Mouse (Mus musculus): ENCODE measurements at regions not wholly inside any gene's neighbourhood (a gene's known extent, or its start where the extent isn't known, plus 50 kb on each side); places are given as distances from the start of the nearest gene placed in this dataset.

- no peak overlapping the region for H3K4me3 ChIP-seq (ENCODE audit: low read depth, low read length)
- WGBS = 82% methylated on average over 5 of the region's 5 CpGs
- H3K4me1 ChIP-seq (ENCODE audit: control insufficient read depth, insufficient read depth, low read length) = no peaks in the 10 kb centered on the region
- no peaks in the 10 kb centered on the region for H3K27me3 ChIP-seq (replicated peaks; ENCODE audit: control insufficient read depth, insufficient read depth, low read length)
- H3K4me2 ChIP-seq (ENCODE audit: low read length) = no peak overlapping the region
- H3K9ac ChIP-seq (ENCODE audit: low read length) = no peak overlapping the region
- H3K27ac ChIP-seq (ENCODE audit: low read depth, low read length) = no peak overlapping the region
- no peak for ATAC-seq
- no peaks in the 10 kb centered on the region for H3K36me3 ChIP-seq (ENCODE audit: control insufficient read depth, insufficient read depth, low read length)
- no peak for DNase-seq (ENCODE audit: low spot score)
- H3K9me3 ChIP-seq (replicated peaks; ENCODE audit: control insufficient read depth, low read length) = no peaks in the 10 kb centered on the region
Measured at GRCm38 (mm10) chr16:95860111-95860510, 130.6 kb downstream of the Psmg1 start.

GRCm38 (mm10) chr16:95857403-95857802 is 133.4 kb downstream of the Psmg1 start:
- no peak overlapping the region for H3K4me3 ChIP-seq (ENCODE audit: low read depth, low read length)
- DNase-seq (ENCODE audit: low spot score) (no peak), ATAC-seq (no peak)
- H3K36me3 ChIP-seq (ENCODE audit: control insufficient read depth, insufficient read depth, low read length) = no peaks in the 10 kb centered on the region
- H3K9ac ChIP-seq (ENCODE audit: low read length) = no peak overlapping the region
- H3K27me3 ChIP-seq (replicated peaks; ENCODE audit: control insufficient read depth, insufficient read depth, low read length) = no peaks in the 10 kb centered on the region
- no peak overlapping the region for H3K4me2 ChIP-seq (ENCODE audit: low read length)
- no peaks in the 10 kb centered on the region for H3K9me3 ChIP-seq (replicated peaks; ENCODE audit: control insufficient read depth, low read length)
- no peaks in the 10 kb centered on the region for H3K4me1 ChIP-seq (ENCODE audit: control insufficient read depth, insufficient read depth, low read length)
- no peak overlapping the region for H3K27ac ChIP-seq (ENCODE audit: low read depth, low read length)
- 80% methylated on average over 3 of the region's 3 CpGs for WGBS

DNA sequence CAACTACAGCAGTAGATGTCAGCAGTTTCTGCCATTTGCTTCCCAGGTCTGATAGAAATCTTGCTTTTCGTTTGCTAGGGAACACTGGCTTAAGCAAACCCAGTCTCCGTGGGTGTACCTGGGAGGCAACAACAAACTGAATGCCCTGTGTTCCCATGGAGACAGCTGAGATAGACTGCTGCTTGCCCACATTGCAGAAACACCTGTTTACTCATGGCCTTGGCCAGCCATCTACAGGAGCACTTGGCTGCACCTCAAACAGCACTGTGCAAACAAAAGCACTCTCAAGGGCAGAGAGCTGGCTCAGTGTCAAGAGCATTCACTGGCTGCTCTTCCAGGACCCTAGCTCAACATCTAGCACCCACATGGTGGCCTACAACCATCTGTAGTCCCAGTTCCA is 135.5 kb downstream of the Psmg1 start:
- no peak for ATAC-seq
- H3K9me3 ChIP-seq (replicated peaks; ENCODE audit: control insufficient read depth, low read length) = no peaks in the 10 kb centered on the region
- H3K27ac ChIP-seq (ENCODE audit: low read depth, low read length) = no peak overlapping the region
- H3K4me1 ChIP-seq (ENCODE audit: control insufficient read depth, insufficient read depth, low read length) = no peaks in the 10 kb centered on the region
- DNase-seq (ENCODE audit: low spot score) = no peak
- H3K4me2 ChIP-seq (ENCODE audit: low read length) = no peak overlapping the region
- 60% methylated on average over 2 of the region's 2 CpGs for WGBS
- H3K27me3 ChIP-seq (replicated peaks; ENCODE audit: control insufficient read depth, insufficient read depth, low read length) = no peaks in the 10 kb centered on the region
- H3K4me3 ChIP-seq (ENCODE audit: low read depth, low read length) = no peak overlapping the region
- H3K36me3 ChIP-seq (ENCODE audit: control insufficient read depth, insufficient read depth, low read length) = no peaks in the 10 kb centered on the region
- no peak overlapping the region for H3K9ac ChIP-seq (ENCODE audit: low read length)

DNA sequence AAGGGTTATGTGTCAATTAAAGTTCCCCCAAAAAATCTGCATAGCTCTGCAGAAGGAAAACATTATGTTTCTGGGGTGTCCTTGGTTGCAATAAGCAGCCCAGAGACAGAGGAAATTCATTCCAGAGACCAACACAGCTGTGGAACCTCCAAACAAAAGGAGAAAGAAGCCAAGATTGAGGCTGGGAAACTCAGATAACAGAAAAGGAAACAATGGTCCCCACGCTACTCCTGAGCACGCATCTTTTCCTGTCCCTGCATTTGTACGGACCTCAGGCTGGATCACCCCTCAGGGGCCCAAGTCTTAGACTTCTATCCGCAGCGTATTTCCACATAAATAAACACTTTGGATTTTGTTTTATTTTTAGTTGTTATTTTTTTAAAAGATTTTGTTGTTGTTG is 138.9 kb downstream of the Psmg1 start:
- peaks cover 3% of the 10 kb centered on the region; the same call in 1 of the 2 replicates for H3K4me1 ChIP-seq (ENCODE audit: control insufficient read depth, insufficient read depth, low read length)
- H3K4me3 ChIP-seq (ENCODE audit: low read depth, low read length) = no peak overlapping the region
- ATAC-seq (no peak), DNase-seq (ENCODE audit: low spot score) (no peak)
- no peaks in the 10 kb centered on the region for H3K9me3 ChIP-seq (replicated peaks; ENCODE audit: control insufficient read depth, low read length)
- no peak overlapping the region for H3K27ac ChIP-seq (ENCODE audit: low read depth, low read length)
- no peaks in the 10 kb centered on the region for H3K36me3 ChIP-seq (ENCODE audit: control insufficient read depth, insufficient read depth, low read length)
- H3K4me2 ChIP-seq (ENCODE audit: low read length) = no peak overlapping the region
- 80% methylated on average over 5 of the region's 5 CpGs for WGBS
- no peaks in the 10 kb centered on the region for H3K27me3 ChIP-seq (replicated peaks; ENCODE audit: control insufficient read depth, insufficient read depth, low read length)
- no peak overlapping the region for H3K9ac ChIP-seq (ENCODE audit: low read length)

- Histone ChIP-seq H3K27ac (ENCODE audit: low read depth, low read length) (no peak overlapping the region), H3K4me3 (ENCODE audit: low read depth, low read length) (no peak overlapping the region), H3K27me3 (replicated peaks; ENCODE audit: control insufficient read depth, insufficient read depth, low read length) (no peaks in the 10 kb centered on the region), H3K9me3 (replicated peaks; ENCODE audit: control insufficient read depth, low read length) (no peaks in the 10 kb centered on the region), H3K36me3 (ENCODE audit: control insufficient read depth, insufficient read depth, low read length) (no peaks in the 10 kb centered on the region), H3K4me2 (ENCODE audit: low read length) (no peak overlapping the region), H3K9ac (ENCODE audit: low read length) (no peak overlapping the region), H3K4me1 (ENCODE audit: control insufficient read depth, insufficient read depth, low read length) (peaks cover 3% of the 10 kb centered on the region)
- ATAC-seq (no peak), DNase-seq (ENCODE audit: low spot score) (peak; percentile 14)
- WGBS = 33% methylated on average over 6 of the region's 6 CpGs
Measured at GRCm38 (mm10) chr16:95848555-95849082, 142.1 kb downstream of the Psmg1 start.

DNA sequence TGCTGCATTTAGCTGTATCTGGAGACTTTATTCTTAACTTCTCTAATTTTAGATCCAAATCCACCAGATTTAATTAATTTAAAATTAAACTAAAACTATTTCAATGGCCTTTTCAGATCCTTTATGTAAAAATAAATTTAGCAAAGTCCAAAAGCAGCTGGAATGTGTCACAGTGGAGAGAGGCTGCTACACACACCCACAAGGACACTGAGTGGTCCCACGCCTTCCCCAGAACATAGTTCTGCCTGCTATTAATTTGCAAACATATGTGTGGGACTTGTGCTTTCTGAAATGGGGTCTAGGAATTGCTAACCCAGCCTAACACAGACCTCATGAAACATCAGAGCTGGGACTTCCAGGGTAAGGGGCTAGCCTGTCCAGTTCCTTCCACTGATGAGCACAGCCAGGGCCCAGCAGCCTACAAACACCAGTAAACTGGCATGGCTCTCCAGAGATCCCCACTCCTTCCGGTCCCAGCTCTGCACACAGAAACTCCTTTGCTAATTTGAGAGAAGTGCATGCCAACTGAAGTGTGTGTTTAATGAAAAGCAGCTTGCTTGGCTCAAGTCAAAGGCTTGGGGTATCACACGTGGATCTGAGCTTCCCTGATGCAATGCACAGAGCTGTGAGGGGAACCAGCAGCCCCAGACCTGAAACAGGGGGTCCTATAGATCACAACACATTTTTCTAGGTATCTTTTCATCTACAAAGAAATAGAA is 142.8 kb downstream of the Psmg1 start:
- no peak overlapping the region for H3K4me3 ChIP-seq (ENCODE audit: low read depth, low read length)
- no peak overlapping the region for H3K9ac ChIP-seq (ENCODE audit: low read length)
- no peak for ATAC-seq
- no peak overlapping the region for H3K27ac ChIP-seq (ENCODE audit: low read depth, low read length)
- H3K36me3 ChIP-seq (ENCODE audit: control insufficient read depth, insufficient read depth, low read length) = no peaks in the 10 kb centered on the region
- no peaks in the 10 kb centered on the region for H3K27me3 ChIP-seq (replicated peaks; ENCODE audit: control insufficient read depth, insufficient read depth, low read length)
- H3K4me2 ChIP-seq (ENCODE audit: low read length) = no peak overlapping the region
- peak; percentile 57 for DNase-seq (ENCODE audit: low spot score)
- 45% methylated on average over 3 of the region's 3 CpGs for WGBS
- no peaks in the 10 kb centered on the region for H3K9me3 ChIP-seq (replicated peaks; ENCODE audit: control insufficient read depth, low read length)
- H3K4me1 ChIP-seq (ENCODE audit: control insufficient read depth, insufficient read depth, low read length) = peaks cover 3% of the 10 kb centered on the region

GRCm38 (mm10) chr16:95845323-95845860 is 143.5 kb downstream of the Ets2 start:
- no peaks in the 10 kb centered on the region for H3K27me3 ChIP-seq (replicated peaks; ENCODE audit: control insufficient read depth, insufficient read depth, low read length)
- no peaks in the 10 kb centered on the region for H3K9me3 ChIP-seq (replicated peaks; ENCODE audit: control insufficient read depth, low read length)
- H3K4me3 ChIP-seq (ENCODE audit: low read depth, low read length) = no peak overlapping the region
- no peak overlapping the region for H3K9ac ChIP-seq (ENCODE audit: low read length)
- DNase-seq (ENCODE audit: low spot score) (peak; percentile 61), ATAC-seq (peak; percentile 70; the same call in 1 of the 2 replicates)
- peaks cover 3% of the 10 kb centered on the region for H3K4me1 ChIP-seq (ENCODE audit: control insufficient read depth, insufficient read depth, low read length)
- WGBS = 22% methylated on average over 10 of the region's 10 CpGs
- H3K36me3 ChIP-seq (ENCODE audit: control insufficient read depth, insufficient read depth, low read length) = no peaks in the 10 kb centered on the region
- H3K27ac ChIP-seq (ENCODE audit: low read depth, low read length) = no peak overlapping the region
- no peak overlapping the region for H3K4me2 ChIP-seq (ENCODE audit: low read length)

DNA sequence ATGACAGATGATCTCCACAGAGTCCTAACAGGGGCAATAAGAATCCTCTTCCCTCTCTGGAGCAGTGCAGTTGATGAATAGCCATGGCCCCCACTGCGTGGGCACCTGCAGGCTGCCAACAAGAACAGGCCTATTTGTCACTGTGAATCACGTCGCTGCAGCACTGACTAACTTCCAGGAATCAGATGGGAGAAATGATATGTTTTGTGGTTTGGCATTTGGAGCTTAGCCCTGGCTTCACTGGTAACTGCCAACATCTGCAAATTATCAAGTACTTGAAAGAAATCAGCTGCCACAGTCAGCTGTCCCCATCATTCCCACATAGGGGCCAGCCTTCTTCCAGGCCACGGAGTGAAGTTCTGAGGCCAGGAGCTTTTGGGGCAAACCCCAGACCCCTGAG is 142.8 kb downstream of the Ets2 start:
- H3K36me3 ChIP-seq (ENCODE audit: control insufficient read depth, insufficient read depth, low read length) = no peaks in the 10 kb centered on the region
- no peak overlapping the region for H3K4me2 ChIP-seq (ENCODE audit: low read length)
- no peak overlapping the region for H3K4me3 ChIP-seq (ENCODE audit: low read depth, low read length)
- no peaks in the 10 kb centered on the region for H3K27me3 ChIP-seq (replicated peaks; ENCODE audit: control insufficient read depth, insufficient read depth, low read length)
- no peak for ATAC-seq
- H3K27ac ChIP-seq (ENCODE audit: low read depth, low read length) = no peak overlapping the region
- H3K4me1 ChIP-seq (ENCODE audit: control insufficient read depth, insufficient read depth, low read length) = peaks cover 3% of the 10 kb centered on the region
- DNase-seq (ENCODE audit: low spot score) = no peak
- WGBS = 73% methylated on average over 4 of the region's 4 CpGs
- H3K9ac ChIP-seq (ENCODE audit: low read length) = no peak overlapping the region
- H3K9me3 ChIP-seq (replicated peaks; ENCODE audit: control insufficient read depth, low read length) = no peaks in the 10 kb centered on the region

DNA sequence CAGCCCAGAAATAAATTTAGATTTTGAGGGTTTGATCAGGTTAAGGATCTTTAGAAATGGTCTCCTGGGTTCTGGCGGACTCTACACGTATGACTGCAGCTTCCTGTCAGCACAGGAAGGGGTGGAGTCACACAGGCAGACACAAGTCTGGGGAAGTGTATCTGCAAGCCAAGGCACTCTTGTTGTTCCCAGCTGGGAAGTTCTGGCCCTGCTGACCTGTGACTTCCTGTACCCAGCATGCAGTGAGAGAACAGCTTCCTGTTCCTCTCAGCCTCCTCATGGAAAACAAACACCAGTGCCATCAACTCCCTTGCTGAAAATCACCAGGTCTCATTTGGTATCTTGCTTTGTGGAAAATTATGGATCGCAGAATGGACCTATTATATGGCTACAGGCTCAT is 140.9 kb downstream of the Ets2 start:
- H3K36me3 ChIP-seq (ENCODE audit: control insufficient read depth, insufficient read depth, low read length) = no peaks in the 10 kb centered on the region
- H3K27me3 ChIP-seq (replicated peaks; ENCODE audit: control insufficient read depth, insufficient read depth, low read length) = no peaks in the 10 kb centered on the region
- no peaks in the 10 kb centered on the region; the same call in none of the 2 replicates for H3K4me1 ChIP-seq (ENCODE audit: control insufficient read depth, insufficient read depth, low read length)
- H3K9ac ChIP-seq (ENCODE audit: low read length) = no peak overlapping the region
- ATAC-seq = no peak
- DNase-seq (ENCODE audit: low spot score) = no peak
- no peak overlapping the region for H3K27ac ChIP-seq (ENCODE audit: low read depth, low read length)
- 96% methylated on average over 3 of the region's 3 CpGs for WGBS
- no peak overlapping the region for H3K4me2 ChIP-seq (ENCODE audit: low read length)
- H3K9me3 ChIP-seq (replicated peaks; ENCODE audit: control insufficient read depth, low read length) = no peaks in the 10 kb centered on the region
- H3K4me3 ChIP-seq (ENCODE audit: low read depth, low read length) = no peak overlapping the region
